Mouse (Mus musculus) hindbrain, embryonic 16.5 days (tissue): Measurements from ENCODE around the gene Cldn12. TPM values are rescaled to one million over a fixed set of nuclear protein-coding genes. Genes with fewer than 3 reads are reported as not detected.

Experiments used
- ATAC-seq: fragments of 200-750 bp; cut with Nextera tagmentation; 2 replicates; pipeline ENCODE4 v1.8.0; 2017; ENCODE audit warnings: moderate TSS enrichment, moderate library complexity
- H3K27ac ChIP-seq: fragments of 300-500 bp; sonication (generic); 2 replicates; pipeline ENCODE4 v1.5.1; 2014; ENCODE audit warnings: low read depth, mild to moderate bottlenecking, control low read depth, low read length, moderate library complexity
- H3K27me3 ChIP-seq: fragments of 300-500 bp; sonication (generic); replicated peaks from 2 replicates; pipeline ENCODE4 v1.6.1; 2014; ENCODE audit warnings: low read length; ENCODE audit not compliant: control insufficient read depth, insufficient read depth
- H3K36me3 ChIP-seq: fragments of 300-500 bp; sonication (generic); 2 replicates; pipeline ENCODE4 v1.6.1; 2014; ENCODE audit warnings: mild to moderate bottlenecking, low read length, moderate library complexity, mixed read lengths; ENCODE audit not compliant: control insufficient read depth, insufficient read depth
- H3K4me1 ChIP-seq: fragments of 300-500 bp; sonication (generic); 2 replicates; pipeline ENCODE4 v1.6.1; 2014; ENCODE audit warnings: low read depth, low read length; ENCODE audit not compliant: control insufficient read depth, insufficient read depth
- H3K4me2 ChIP-seq: fragments of 300-500 bp; sonication (generic); 2 replicates; pipeline ENCODE4 v1.6.1; 2014; ENCODE audit warnings: mild to moderate bottlenecking, low read length, control low read depth, moderate library complexity
- H3K4me3 ChIP-seq: fragments of 300-500 bp; sonication (generic); 2 replicates; pipeline ENCODE4 v1.5.1; 2014; ENCODE audit warnings: mild to moderate bottlenecking, low read length, control low read depth, moderate library complexity
- H3K9ac ChIP-seq: fragments of 300-500 bp; sonication (generic); 2 replicates; pipeline ENCODE4 v1.6.1; 2014; ENCODE audit warnings: low read depth, mild to moderate bottlenecking, control low read depth, low read length, moderate library complexity
- H3K9me3 ChIP-seq: fragments of 300-500 bp; sonication (generic); 2 replicates; pipeline ENCODE4 v1.6.1; 2014; ENCODE audit warnings: mild to moderate bottlenecking, low read length, moderate library complexity; ENCODE audit not compliant: control insufficient read depth
- WGBS: fragments of 180-500 bp; shearing (Covaris S2); extraction: QIAGEN DNeasy Blood & Tissue Kit; methylation state at CpG from one replicate; pipeline ENCODE4 v1.1.7; 2014; 5-methylcytosine and 5-hydroxymethylcytosine counted together
- polyA plus RNA-seq: library from polyadenylated mRNA; unstranded; fragments of >200 nt; fragmentation: Nextera tagmentation; extraction: Ambion mirVana; gene quantifications from 2 replicates; pipeline ENCODE4 v1.2.1, GENCODE M21; 2015

Cldn12 gene
- polyA plus RNA-seq, 1 experiment from 2014 or later = 16.4 TPM

DNA sequence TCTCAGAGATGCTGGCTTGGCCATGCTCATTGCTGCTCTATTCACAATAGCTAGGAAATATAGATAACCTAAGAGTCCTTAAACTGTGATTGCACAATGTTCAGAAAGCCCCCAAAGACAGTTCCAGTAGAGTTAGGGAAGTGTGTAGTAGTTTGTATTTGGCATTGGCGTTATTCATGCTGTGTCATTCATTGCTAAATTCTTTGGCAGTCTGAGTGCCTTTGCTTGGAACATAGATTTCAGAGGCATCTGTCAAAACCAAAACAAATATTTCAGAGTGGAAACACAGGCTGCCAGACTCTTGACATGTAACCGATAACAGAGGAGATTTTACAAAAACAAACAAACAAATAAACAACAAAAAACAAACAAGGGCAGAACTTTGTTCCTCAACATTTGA is 13.2 kb downstream of the Cldn12 start:
- H3K36me3 ChIP-seq = no peaks in the 10 kb centered on the region
- no peak overlapping the region for H3K27ac ChIP-seq
- no peak overlapping the region for H3K4me3 ChIP-seq
- no peaks in the 10 kb centered on the region for H3K9me3 ChIP-seq
- 75% methylated on average over 2 of the region's 2 CpGs for WGBS
- no peak overlapping the region for H3K4me2 ChIP-seq
- no peak overlapping the region for H3K9ac ChIP-seq
- no peak for ATAC-seq
- no peaks in the 10 kb centered on the region for H3K27me3 ChIP-seq
- H3K4me1 ChIP-seq = no peaks in the 10 kb centered on the region

DNA sequence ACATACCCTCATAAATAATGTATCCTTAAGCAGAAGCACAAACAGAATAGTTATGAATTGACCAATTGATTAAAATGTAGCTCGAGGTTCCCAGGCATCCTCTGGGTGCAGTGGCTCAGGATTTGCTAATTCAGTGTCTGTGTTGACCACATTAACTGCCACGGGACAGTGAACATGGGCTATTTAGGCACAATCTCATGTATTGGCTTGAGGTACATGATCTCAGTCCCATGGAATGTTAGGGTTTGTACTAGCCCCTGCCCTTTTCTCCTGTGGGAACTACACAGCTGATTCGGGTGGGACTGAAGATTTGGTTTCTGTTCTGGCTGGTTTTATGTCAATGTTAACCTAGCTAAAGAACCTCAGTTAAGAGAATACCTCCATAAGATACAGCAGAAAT is 18.4 kb downstream of the Cldn12 start:
- Histone ChIP-seq H3K36me3 (no peaks in the 10 kb centered on the region), H3K4me3 (no peak overlapping the region), H3K4me2 (no peak overlapping the region), H3K27ac (no peak overlapping the region), H3K4me1 (peaks cover 4% of the 10 kb centered on the region; the same call in 1 of the 2 replicates), H3K9me3 (no peaks in the 10 kb centered on the region), H3K27me3 (no peaks in the 10 kb centered on the region), H3K9ac (no peak overlapping the region)
- ATAC-seq = peak; percentile 40; the same call in 1 of the 2 replicates
- 45% methylated on average over 3 of the region's 3 CpGs for WGBS

- H3K27me3 ChIP-seq = no peaks in the 10 kb centered on the region
- ATAC-seq = no peak
- H3K4me2 ChIP-seq = no peak overlapping the region
- no peak overlapping the region for H3K4me3 ChIP-seq
- no peaks in the 10 kb centered on the region for H3K9me3 ChIP-seq
- H3K9ac ChIP-seq = no peak overlapping the region
- peaks cover 4% of the 10 kb centered on the region; the same call in 1 of the 2 replicates for H3K4me1 ChIP-seq
- WGBS = 91% methylated on average over 4 of the region's 4 CpGs
- no peak overlapping the region for H3K27ac ChIP-seq
- no peaks in the 10 kb centered on the region for H3K36me3 ChIP-seq
Measured at GRCm38 (mm10) chr5:5495042-5495441, 19.7 kb downstream of the Cldn12 start.

- Histone ChIP-seq H3K27me3 (no peaks in the 10 kb centered on the region), H3K4me2 (0 out of 2 replicates have a peak overlapping the region, but pooled peaks have one; percentile 10), H3K27ac (no peak overlapping the region), H3K9me3 (no peaks in the 10 kb centered on the region), H3K9ac (peak overlapping the region; percentile 27; the same call in 1 of the 2 replicates), H3K36me3 (no peaks in the 10 kb centered on the region), H3K4me1 (peaks cover 4% of the 10 kb centered on the region; the same call in 1 of the 2 replicates), H3K4me3 (no peak overlapping the region)
- ATAC-seq = peak; percentile 69
- 39% methylated on average over 16 of the region's 16 CpGs for WGBS
Measured at GRCm38 (mm10) chr5:5494269-5495005, 20.3 kb downstream of the Cldn12 start.

DNA sequence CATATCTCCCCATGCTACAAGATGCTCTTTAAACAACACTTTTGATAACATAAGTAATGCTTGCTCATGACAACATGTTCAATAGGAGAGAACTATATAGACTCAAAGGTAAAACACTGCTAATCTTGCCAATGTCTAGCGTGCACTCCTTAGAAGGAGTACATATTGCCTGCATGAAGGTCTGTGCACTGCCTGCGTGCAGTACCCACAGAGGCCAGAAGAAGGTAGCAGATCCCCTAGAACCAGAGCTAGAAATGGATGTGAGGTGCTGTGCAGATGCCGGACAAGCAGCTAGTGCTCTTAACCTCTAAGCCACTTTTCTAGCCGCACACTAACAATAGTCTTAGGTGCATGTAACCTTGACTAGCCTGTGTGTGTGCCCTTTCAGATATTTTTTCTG is 22.6 kb downstream of the Cldn12 start:
- no peaks in the 10 kb centered on the region for H3K27me3 ChIP-seq
- WGBS = 96% methylated on average over 4 of the region's 4 CpGs
- H3K4me3 ChIP-seq = no peak overlapping the region
- no peak overlapping the region for H3K4me2 ChIP-seq
- no peaks in the 10 kb centered on the region for H3K9me3 ChIP-seq
- no peak overlapping the region for H3K9ac ChIP-seq
- ATAC-seq = no peak
- H3K4me1 ChIP-seq = peaks cover 4% of the 10 kb centered on the region; the same call in 1 of the 2 replicates
- H3K36me3 ChIP-seq = no peaks in the 10 kb centered on the region
- H3K27ac ChIP-seq = no peak overlapping the region

GRCm38 (mm10) chr5:5486071-5486470 is 28.7 kb downstream of the Cldn12 start:
- Histone ChIP-seq H3K27ac (no peak overlapping the region), H3K9ac (no peak overlapping the region), H3K4me1 (no peaks in the 10 kb centered on the region), H3K4me2 (no peak overlapping the region), H3K36me3 (no peaks in the 10 kb centered on the region), H3K27me3 (no peaks in the 10 kb centered on the region), H3K4me3 (no peak overlapping the region), H3K9me3 (no peaks in the 10 kb centered on the region)
- WGBS = 35% methylated on average over 3 of the region's 3 CpGs
- ATAC-seq = no peak

DNA sequence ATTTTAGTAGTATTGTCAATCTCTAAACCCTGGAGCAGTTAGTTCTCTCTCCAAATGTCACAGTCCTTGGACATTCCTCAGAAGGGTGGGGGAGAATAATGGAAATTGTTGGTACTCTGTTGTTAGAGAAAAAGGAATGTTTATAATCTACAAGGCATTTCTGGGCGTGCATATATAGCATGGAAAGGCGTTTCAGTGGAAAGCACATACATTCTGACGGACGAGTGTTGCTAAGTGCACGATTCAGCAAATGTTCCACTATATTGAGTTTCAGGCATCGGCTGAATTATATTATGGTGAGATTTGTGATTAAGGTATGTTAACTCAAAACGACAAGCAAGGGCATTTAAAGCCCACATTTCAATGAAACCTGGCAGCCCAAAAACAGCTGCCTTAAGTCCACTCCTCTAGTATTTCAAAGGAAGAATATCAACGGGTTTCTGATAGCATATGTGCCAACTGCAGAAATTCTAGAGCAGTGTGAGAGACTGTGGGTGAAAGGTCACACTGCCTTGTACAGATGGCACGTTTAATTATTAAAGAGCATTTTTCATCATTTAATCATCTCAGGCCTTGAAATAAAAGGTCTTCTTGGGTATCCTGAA is 31.4 kb downstream of the Cldn12 start:
- WGBS = 67% methylated on average over 9 of the region's 9 CpGs
- no peak for ATAC-seq
- no peak overlapping the region for H3K4me2 ChIP-seq

GRCm38 (mm10) chr5:5481662-5482061 is 33.1 kb downstream of the Cldn12 start:
- no peak overlapping the region for H3K4me3 ChIP-seq
- 13% methylated on average over 1 of the region's 1 CpGs for WGBS
- H3K36me3 ChIP-seq = no peaks in the 10 kb centered on the region
- H3K9me3 ChIP-seq = no peaks in the 10 kb centered on the region
- no peaks in the 10 kb centered on the region for H3K4me1 ChIP-seq
- H3K27me3 ChIP-seq = no peaks in the 10 kb centered on the region
- no peak overlapping the region for H3K9ac ChIP-seq
- no peak for ATAC-seq
- H3K4me2 ChIP-seq = no peak overlapping the region
- no peak overlapping the region for H3K27ac ChIP-seq

More for the DNA sequence above, 31.4 kb downstream of the Cldn12 start:
- Histone ChIP-seq H3K27ac (no peak overlapping the region), H3K27me3 (no peaks in the 10 kb centered on the region), H3K36me3 (no peaks in the 10 kb centered on the region), H3K9ac (no peak overlapping the region), H3K4me1 (no peaks in the 10 kb centered on the region), H3K9me3 (no peaks in the 10 kb centered on the region), H3K4me3 (no peak overlapping the region)

GRCm38 (mm10) chr5:5479043-5479442 is 35.7 kb downstream of the Cldn12 start, which contains the start of gene 1700015F17Rik:
Gene 1700015F17Rik (minus strand): TSS chr5:5479143.
- 92% methylated on average over 6 of the region's 6 CpGs for WGBS

More at GRCm38 (mm10) chr5:5479043-5479442, 35.7 kb downstream of the Cldn12 start, which contains the start of gene 1700015F17Rik:
- ATAC-seq = no peak
- no peak within 1 kb of the TSS for H3K9ac ChIP-seq
- H3K4me3 ChIP-seq = no peak within 1 kb of the TSS
- no peaks in the 10 kb centered on the region for H3K9me3 ChIP-seq
- H3K4me1 ChIP-seq = no peaks in the 10 kb centered on the region
- H3K27ac ChIP-seq = no peak within 1 kb of the TSS
- H3K27me3 ChIP-seq = no peaks in the 10 kb centered on the region
- no peak within 1 kb of the TSS for H3K4me2 ChIP-seq
- H3K36me3 ChIP-seq = no peaks in the 10 kb centered on the region
